ENCODE assay signal across 23 mouse cellular contexts in the genomic region with DNA sequence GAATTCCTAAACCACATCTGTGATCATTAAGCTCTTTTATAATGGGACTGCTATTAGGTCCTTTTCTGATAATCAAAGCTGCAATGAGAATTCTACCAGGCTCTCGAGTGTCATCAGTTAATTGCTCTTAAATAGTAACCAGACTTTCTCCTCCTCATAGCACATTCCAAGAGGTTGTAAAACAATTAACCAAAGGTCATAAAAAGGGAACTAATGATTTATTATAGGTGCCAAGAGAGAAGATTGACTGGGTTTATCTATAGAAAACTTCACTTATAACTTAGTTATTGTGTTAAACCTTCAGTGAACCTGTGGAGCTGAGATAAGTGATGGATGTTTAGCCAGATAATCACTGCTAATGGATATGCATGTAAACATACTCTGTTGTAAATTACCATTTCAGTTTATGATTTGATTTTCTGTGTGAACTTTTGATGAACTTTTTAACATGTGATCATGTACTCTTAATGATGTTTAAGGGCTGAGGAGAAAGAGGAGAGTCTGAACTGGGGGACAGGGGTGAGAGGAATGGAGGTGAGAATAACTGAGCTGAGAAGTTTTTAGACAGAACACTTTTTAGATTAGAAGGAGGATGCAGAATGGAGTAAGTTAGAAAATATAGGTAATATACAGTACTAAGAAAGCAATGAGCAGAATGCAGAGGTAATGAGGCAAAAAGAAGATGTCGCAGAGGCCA.
A peak's percentile ranks its signal among the peaks of the same experiment; 100 is the strongest.
DNase-seq lines count a peak whose midpoint lies in the region; ATAC-seq and TF ChIP-seq lines count a peak whose summit lies in the region.
"Had no signal": no experiment of that assay in that cellular context is flagged by ENCODE, and none has a peak within 500 bp of the region (broad histone marks: within the 10 kb centered on the region; RNA-seq: fewer than 3 reads in every experiment).

No protein-coding gene starts in this region.

- ATAC-seq in intestine, embryonic 14.5 days (replicated peaks; ENCODE audit: low FRiP score, low TSS enrichment, low read depth), result peak; percentile 50; the same call in 1 of the 2 replicates
- ATAC-seq in intestine, embryonic 15.5 days, result peak; percentile 88
- peak; percentile 82 for ATAC-seq in intestine, embryonic 16.5 days
- peak; percentile 22; the same call in 1 of the 2 replicates for ATAC-seq in intestine, postnatal 0 days
- no peak for ATAC-seq in CD4-positive, CD25-positive, alpha-beta regulatory T cell, adult 4 months
- ATAC-seq: activated CD4-positive, CD25-positive, alpha-beta regulatory T cell, adult 4 months; Patski had no signal

- H3K9ac ChIP-seq in intestine, embryonic 14.5 days (ENCODE audit: low read length), result no peak overlapping the region
- H3K9ac ChIP-seq in intestine, embryonic 15.5 days, result no peak overlapping the region
- no peak overlapping the region for H3K9ac ChIP-seq in intestine, embryonic 16.5 days (ENCODE audit: low read depth, low read length)
- no peak overlapping the region for H3K9ac ChIP-seq in intestine, postnatal 0 days (ENCODE audit: low read depth, low read length)

- H3K27ac ChIP-seq in intestine, embryonic 14.5 days (ENCODE audit: low read depth), result no peak overlapping the region
- no peak overlapping the region for H3K27ac ChIP-seq in intestine, embryonic 15.5 days
- no peak overlapping the region for H3K27ac ChIP-seq in intestine, embryonic 16.5 days (ENCODE audit: low read length)
- no peak overlapping the region for H3K27ac ChIP-seq in intestine, postnatal 0 days (ENCODE audit: low read depth, low read length)
- no peak overlapping the region for H3K27ac ChIP-seq in layer of hippocampus, adult 2 months

- no peaks in the 10 kb centered on the region for H3K4me1 ChIP-seq in intestine, embryonic 14.5 days (replicated peaks; ENCODE audit: control insufficient read depth, insufficient read depth, low read length)
- H3K4me1 ChIP-seq in intestine, embryonic 15.5 days (replicated peaks), result no peaks in the 10 kb centered on the region
- H3K4me1 ChIP-seq in intestine, embryonic 16.5 days (ENCODE audit: control insufficient read depth, insufficient read depth, low read length), result no peaks in the 10 kb centered on the region
- H3K4me1 ChIP-seq in intestine, postnatal 0 days (replicated peaks; ENCODE audit: control insufficient read depth, insufficient read depth, low read length), result no peaks in the 10 kb centered on the region

- H3K9me3 ChIP-seq in intestine, embryonic 14.5 days (ENCODE audit: control insufficient read depth, low read length), result no peaks in the 10 kb centered on the region
- H3K9me3 ChIP-seq in intestine, embryonic 15.5 days, result no peaks in the 10 kb centered on the region
- H3K9me3 ChIP-seq in intestine, embryonic 16.5 days (ENCODE audit: control insufficient read depth, low read length), result no peaks in the 10 kb centered on the region
- no peaks in the 10 kb centered on the region for H3K9me3 ChIP-seq in intestine, postnatal 0 days (ENCODE audit: control insufficient read depth)
- H3K9me3 ChIP-seq: G1E had no signal

- H3K4me3 ChIP-seq in intestine, embryonic 14.5 days (ENCODE audit: low read depth, low read length), result no peak overlapping the region
- H3K4me3 ChIP-seq in intestine, embryonic 15.5 days (replicated peaks), result no peak overlapping the region
- no peak overlapping the region for H3K4me3 ChIP-seq in intestine, embryonic 16.5 days (ENCODE audit: low read length)
- H3K4me3 ChIP-seq in intestine, postnatal 0 days (ENCODE audit: low read depth, low read length), result no peak overlapping the region
- H3K4me3 ChIP-seq in layer of hippocampus, adult 2 months, result no peak overlapping the region

- no peak overlapping the region for H3K4me2 ChIP-seq in intestine, embryonic 14.5 days (ENCODE audit: low read length)
- H3K4me2 ChIP-seq in intestine, embryonic 15.5 days (replicated peaks), result no peak overlapping the region
- no peak overlapping the region for H3K4me2 ChIP-seq in intestine, embryonic 16.5 days (ENCODE audit: low read depth, low read length)
- no peak overlapping the region for H3K4me2 ChIP-seq in intestine, postnatal 0 days (replicated peaks; ENCODE audit: low read depth)

- DNase-seq in intestine, embryonic 14.5 days (ENCODE audit: low spot score), result no peak
- no peak for DNase-seq in layer of hippocampus, adult 2 months (ENCODE audit: low spot score in 2 of 2)
- no peak for DNase-seq in adrenal gland, adult 18-20 months (ENCODE audit: low spot score in 2 of 2)
- no peak for DNase-seq in kidney, postnatal 36 days
- DNase-seq: adrenal gland, adult 2 months; adrenal gland, adult 8-10 months; adrenal gland, postnatal 10 days; adrenal gland, postnatal 14 days; adrenal gland, postnatal 25 days; adrenal gland, postnatal 36 days; B cell, adult 2 months; cerebellum, adult 11 months; cerebellum, adult 11-12 months; cerebellum, adult 18-20 months; cerebellum, adult 2 months had no signal

- WGBS in intestine, embryonic 14.5 days, result 18% methylated on average over 2 of the region's 2 CpGs
- 29% methylated on average over 2 of the region's 2 CpGs for WGBS in intestine, embryonic 15.5 days
- 30% methylated on average over 2 of the region's 2 CpGs for whole genome bisulfite sequencing in intestine, embryonic 16.5 days
- WGBS in intestine, postnatal 0 days, result 32% methylated on average over 2 of the region's 2 CpGs

- no peak for TF ChIP-seq CTCF in intestine, postnatal 0 days (IDR thresholded peaks at IDR 0.05; ENCODE audit: low read depth)
- TF ChIP-seq CTCF in layer of hippocampus, adult 2 months (conservative IDR thresholded peaks at IDR 0.05), result no peak

- no peaks in the 10 kb centered on the region for H3K27me3 ChIP-seq in intestine, embryonic 14.5 days (replicated peaks; ENCODE audit: control insufficient read depth, insufficient read depth, low read length)
- H3K27me3 ChIP-seq in intestine, embryonic 15.5 days (replicated peaks), result no peaks in the 10 kb centered on the region
- H3K27me3 ChIP-seq in intestine, embryonic 16.5 days (replicated peaks; ENCODE audit: control insufficient read depth, insufficient read depth, low read length), result no peaks in the 10 kb centered on the region
- H3K27me3 ChIP-seq in intestine, postnatal 0 days (replicated peaks; ENCODE audit: control insufficient read depth, insufficient read depth, low read length), result peaks cover 18% of the 10 kb centered on the region; the same call in 1 of the 2 replicates
- H3K27me3 ChIP-seq: CH12.LX, Patski had no signal

- H3K36me3 ChIP-seq in intestine, embryonic 14.5 days (ENCODE audit: control insufficient read depth, insufficient read depth, low read length), result no peaks in the 10 kb centered on the region
- no peaks in the 10 kb centered on the region for H3K36me3 ChIP-seq in intestine, embryonic 15.5 days
- H3K36me3 ChIP-seq in intestine, embryonic 16.5 days (ENCODE audit: control insufficient read depth, insufficient read depth, low read length), result no peaks in the 10 kb centered on the region
- H3K36me3 ChIP-seq in intestine, postnatal 0 days (ENCODE audit: control insufficient read depth, insufficient read depth), result no peaks in the 10 kb centered on the region
- H3K36me3 ChIP-seq: G1E had no signal
